Mouse (Mus musculus): ENCODE data around the gene Pik3cb.

The Pik3cb gene

GRCm38 (mm10) chr9:99074462-99074861 lies 66.0 kb downstream of the Pik3cb start:
- DNase-seq, result no peak

- no peak for DNase-seq
Measured at GRCm38 (mm10) chr9:99072538-99072937, 67.9 kb downstream of the Pik3cb start.

- DNase-seq, result peak; percentile 18
Measured at GRCm38 (mm10) chr9:99065311-99065710, 75.1 kb downstream of the Pik3cb start.

- DNase-seq, result no peak
Measured at GRCm38 (mm10) chr9:99064216-99064615, 76.2 kb downstream of the Pik3cb start.

GRCm38 (mm10) chr9:99062544-99062943 lies 77.9 kb downstream of the Pik3cb start:
- DNase-seq, result peak; percentile 70

- no peak for DNase-seq
Measured at GRCm38 (mm10) chr9:99057751-99058150, 82.7 kb downstream of the Pik3cb start.

- DNase-seq, result no peak
Measured at GRCm38 (mm10) chr9:99049760-99050159, 90.7 kb downstream of the Pik3cb start.

- no peak for DNase-seq
Measured at GRCm38 (mm10) chr9:99048724-99049250, 91.6 kb downstream of the Pik3cb start.

- DNase-seq, result no peak
Measured at GRCm38 (mm10) chr9:99044761-99045160, 95.7 kb downstream of the Pik3cb start.

- no peak for DNase-seq
Measured at GRCm38 (mm10) chr9:99042641-99043040, 97.8 kb downstream of the Pik3cb start.

- no peak for DNase-seq
Measured at GRCm38 (mm10) chr9:99041994-99042393, 98.4 kb downstream of the Pik3cb start.

GRCm38 (mm10) chr9:99035575-99035974 lies 104.8 kb downstream of the Pik3cb start, which contains the start of gene Gm1123:
TSS of gene Gm1123 (minus strand) at chr9:99035715.
- no peak for DNase-seq

GRCm38 (mm10) chr9:99034111-99034510 lies 106.3 kb downstream of the Pik3cb start:
- no peak for DNase-seq

- DNase-seq, result no peak
Measured at GRCm38 (mm10) chr9:99032031-99032430, 108.4 kb downstream of the Pik3cb start.

GRCm38 (mm10) chr9:99021751-99022150 lies 118.7 kb downstream of the Pik3cb start:
- DNase-seq, result no peak

- DNase-seq, result no peak
Measured at GRCm38 (mm10) chr9:99021166-99021565, 119.3 kb downstream of the Pik3cb start.

GRCm38 (mm10) chr9:99017679-99018078 lies 122.7 kb downstream of the Pik3cb start:
- no peak for DNase-seq

- DNase-seq, result no peak
Measured at GRCm38 (mm10) chr9:99016759-99017158, 123.7 kb downstream of the Pik3cb start.

- DNase-seq, result no peak
Measured at GRCm38 (mm10) chr9:99016301-99016700, 124.1 kb downstream of the Pik3cb start.

GRCm38 (mm10) chr9:99009898-99010199 lies 130.6 kb downstream of the Pik3cb start:
- DNase-seq, result no peak

- DNase-seq, result no peak
Measured at GRCm38 (mm10) chr9:99009069-99009897, 131.1 kb downstream of the Pik3cb start.

GRCm38 (mm10) chr9:99001326-99001725 lies 139.1 kb downstream of the Pik3cb start:
- no peak for DNase-seq

- peak; percentile 46 for DNase-seq
Measured at GRCm38 (mm10) chr9:98999881-99000339, 140.5 kb downstream of the Pik3cb start.

- no peak for DNase-seq
Measured at GRCm38 (mm10) chr9:98994103-98994502, 146.3 kb downstream of the Pik3cb start.

- DNase-seq, result no peak
Measured at GRCm38 (mm10) chr9:98987131-98987530, 153.3 kb downstream of the Pik3cb start.
